Mouse (Mus musculus) forelimb bud, embryonic 11.5 days (tissue): ENCODE results near the gene Mical1.

ENCODE experiments used
- DNase-seq: peaks from one replicate; pipeline ENCODE4 v3.0.0-alpha.2; 2012; ENCODE audit warnings: low read depth, low spot score

Mical1 gene

GRCm38 (mm10) chr10:41477278-41478181, 1.4 kb downstream of the Mical1 start:
- peak; percentile 58 for DNase-seq

- DNase-seq: no peak
Observed at GRCm38 (mm10) chr10:41479961-41480360, 3.8 kb downstream of the Mical1 start.

- no peak for DNase-seq
Observed at GRCm38 (mm10) chr10:41480938-41481880, 5.1 kb downstream of the Mical1 start.

GRCm38 (mm10) chr10:41482446-41482845, 6.3 kb downstream of the Mical1 start:
- no peak for DNase-seq

- no peak for DNase-seq
Observed at GRCm38 (mm10) chr10:41485778-41486177, 9.7 kb downstream of the Mical1 start.

- no peak for DNase-seq
Observed at GRCm38 (mm10) chr10:41486506-41487170, 10.5 kb downstream of the Mical1 start.

- no peak for DNase-seq
Observed at GRCm38 (mm10) chr10:41488877-41489276, 12.8 kb downstream of the Mical1 start.

- no peak for DNase-seq
Observed at GRCm38 (mm10) chr10:41489294-41489693, 13.2 kb downstream of the Mical1 start.

GRCm38 (mm10) chr10:41489708-41490517, 13.8 kb downstream of the Mical1 start, which contains the start of the genes Smpd2 and Ppil6:
TSS of gene Smpd2 (minus strand) at chr10:41490369.
TSS of gene Ppil6 (plus strand) at chr10:41490439.
- DNase-seq: peak; percentile 96

- DNase-seq: no peak
Observed at GRCm38 (mm10) chr10:41490518-41490873, 14.4 kb downstream of the Mical1 start.

- no peak for DNase-seq
Observed at GRCm38 (mm10) chr10:41491111-41491510, 15.0 kb downstream of the Mical1 start.

- no peak for DNase-seq
Observed at GRCm38 (mm10) chr10:41500941-41501340, 24.8 kb downstream of the Mical1 start.

GRCm38 (mm10) chr10:41504996-41505395, 28.9 kb downstream of the Mical1 start:
- DNase-seq: no peak

- DNase-seq: peak; percentile 80
Observed at GRCm38 (mm10) chr10:41505446-41505845, 29.3 kb downstream of the Mical1 start.

- no peak for DNase-seq
Observed at GRCm38 (mm10) chr10:41509160-41509559, 33.0 kb downstream of the Mical1 start.

GRCm38 (mm10) chr10:41514301-41514700, 38.2 kb downstream of the Mical1 start:
- DNase-seq: no peak

GRCm38 (mm10) chr10:41514921-41515320, 38.8 kb downstream of the Mical1 start:
- DNase-seq: no peak

- DNase-seq: peak; percentile 71
Observed at GRCm38 (mm10) chr10:41518508-41518980, 42.4 kb downstream of the Mical1 start.

- peak; percentile 95 for DNase-seq
Observed at GRCm38 (mm10) chr10:41518981-41519618, 43.0 kb downstream of the Mical1 start, which contains the start of gene Cd164. TSS of gene Cd164 (plus strand) at chr10:41519414.
